Comparison of ENCODE assay signal across 9 mouse cellular contexts in the genomic region with DNA sequence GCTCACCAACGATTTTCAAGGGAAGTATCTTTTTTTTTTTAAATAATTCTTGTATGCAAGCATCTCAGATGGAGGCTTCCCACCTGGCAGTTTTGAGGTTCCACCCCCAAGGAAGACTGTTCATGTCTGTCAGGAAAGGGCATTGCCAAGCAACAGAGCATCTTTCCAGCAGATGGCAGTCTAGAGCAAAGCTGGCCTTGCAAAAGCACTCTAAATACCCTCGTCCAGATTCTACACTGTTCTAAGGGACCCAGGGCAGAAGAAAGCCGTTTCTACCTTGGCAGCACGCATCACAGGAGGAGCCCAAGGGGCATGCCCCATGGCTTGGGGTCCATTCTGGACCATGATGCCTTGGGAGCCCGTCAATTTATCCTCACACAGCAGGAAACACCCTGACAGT. TPM values are rescaled to one million over a fixed set of nuclear protein-coding genes. Genes with fewer than 3 reads are reported as not detected.
A peak's percentile ranks its signal among the peaks of the same experiment; 100 is the strongest.
DNase-seq lines count a peak whose midpoint lies in the region; ATAC-seq and TF ChIP-seq lines count a peak whose summit lies in the region.
"Had no signal": no experiment of that assay in that cellular context is flagged by ENCODE, and none has a peak within 500 bp of the region (broad histone marks: within the 10 kb centered on the region; RNA-seq: fewer than 3 reads in every experiment).

No protein-coding gene starts in this region.

- ATAC-seq in forebrain, embryonic 14.5 days = peak; percentile 51
- ATAC-seq in liver, postnatal 0 days = no peak

- WGBS in spleen, adult 2 months = 9% methylated on average over 5 of the region's 5 CpGs
- 7% methylated on average over 5 of the region's 5 CpGs for WGBS in bone marrow, adult 2 months
- 10% methylated on average over 5 of the region's 5 CpGs for WGBS in forebrain, embryonic 14.5 days
- 8% methylated on average over 5 of the region's 5 CpGs for WGBS in liver, postnatal 0 days (ENCODE audit: insufficient replicate concordance)

- DNase-seq in spleen, adult 2 months (ENCODE audit: low read depth in 1 of 2, low spot score in 2 of 2) = peak; percentile 15 to 48
- DNase-seq in spleen, adult 12 weeks (ENCODE audit: low spot score) = no peak
- DNase-seq in forebrain, embryonic 14.5 days (ENCODE audit: low spot score) = peak; percentile 88
- DNase-seq in kidney, postnatal 14 days = peak; percentile 39
- peak; percentile 66 for DNase-seq in liver, postnatal 0 days
- DNase-seq in retina, embryonic 14.5 days (ENCODE audit: low spot score) = peak; percentile 89
- DNase-seq in urinary bladder, postnatal 4 days (ENCODE audit: low spot score in 2 of 2) = no peak

- peak; percentile 63; the same call in 1 of the 2 replicates for TF ChIP-seq CTCF in spleen, adult 2 months (IDR thresholded peaks at IDR 0.05; ENCODE audit: extremely low read depth, insufficient read depth, insufficient read length, insufficient replicate concordance)
- peak; percentile 69 for TF ChIP-seq CTCF in bone marrow, adult 2 months (IDR thresholded peaks at IDR 0.05; ENCODE audit: control insufficient read depth, insufficient read depth, low read length)
- peak; percentile 81 for TF ChIP-seq CTCF in liver, postnatal 0 days (IDR thresholded peaks at IDR 0.05; ENCODE audit: low read depth)

- H3K4me3 ChIP-seq in spleen, adult 2 months (ENCODE audit: extremely low read depth, insufficient read depth, insufficient read length) = no peak overlapping the region
- H3K4me3 ChIP-seq in bone marrow, adult 2 months (replicated peaks; ENCODE audit: control insufficient read depth, low read depth, low read length) = no peak overlapping the region
- no peak overlapping the region for H3K4me3 ChIP-seq in forebrain, embryonic 14.5 days (ENCODE audit: low read depth, low read length)
- no peak overlapping the region for H3K4me3 ChIP-seq in liver, postnatal 0 days (ENCODE audit: low read depth, low read length)

- H3K27ac ChIP-seq in spleen, adult 2 months (ENCODE audit: insufficient read depth, low read length) = no peak overlapping the region
- H3K27ac ChIP-seq in bone marrow, adult 2 months (ENCODE audit: control insufficient read depth, insufficient read depth, low read depth, low read length, poor library complexity) = no peak overlapping the region
- H3K27ac ChIP-seq in forebrain, embryonic 14.5 days (ENCODE audit: low read depth, low read length) = no peak overlapping the region
- no peak overlapping the region for H3K27ac ChIP-seq in liver, postnatal 0 days (ENCODE audit: low read depth)

- H3K4me1 ChIP-seq in spleen, adult 2 months (ENCODE audit: control insufficient read depth, insufficient read depth, insufficient read length) = peaks cover 2% of the 10 kb centered on the region; the same call in 1 of the 2 replicates
- H3K4me1 ChIP-seq in bone marrow, adult 2 months (ENCODE audit: control insufficient read depth, insufficient read depth, low read length) = no peaks in the 10 kb centered on the region; the same call in 1 of the 2 replicates
- 0 out of 2 replicates have a peak, but pooled peaks cover 2% of the 10 kb centered on the region for H3K4me1 ChIP-seq in forebrain, embryonic 14.5 days (ENCODE audit: control insufficient read depth, insufficient read depth, low read length)
- H3K4me1 ChIP-seq in liver, postnatal 0 days (ENCODE audit: insufficient read depth) = no peaks in the 10 kb centered on the region

- no peak overlapping the region for H3K9ac ChIP-seq in forebrain, embryonic 14.5 days (ENCODE audit: low read length)
- H3K9ac ChIP-seq in liver, postnatal 0 days (replicated peaks) = no peak overlapping the region

- no peak for TF ChIP-seq POLR2A in spleen, adult 2 months (IDR thresholded peaks at IDR 0.05; ENCODE audit: low read depth, low read length)
- TF ChIP-seq POLR2A in bone marrow, adult 2 months (IDR thresholded peaks at IDR 0.05; ENCODE audit: borderline replicate concordance, control insufficient read depth, low read depth, low read length) = no peak

- TF ChIP-seq EP300 in liver, postnatal 0 days (IDR thresholded peaks at IDR 0.05; ENCODE audit: low read depth) = no peak

- H3K9me3 ChIP-seq in forebrain, embryonic 14.5 days (replicated peaks; ENCODE audit: control insufficient read depth, low read length) = no peaks in the 10 kb centered on the region
- no peaks in the 10 kb centered on the region for H3K9me3 ChIP-seq in liver, postnatal 0 days (ENCODE audit: low read length)

- no peaks in the 10 kb centered on the region for H3K36me3 ChIP-seq in spleen, adult 2 months (ENCODE audit: control insufficient read depth, insufficient read depth, low read length)
- no peaks in the 10 kb centered on the region for H3K36me3 ChIP-seq in forebrain, embryonic 14.5 days (ENCODE audit: control insufficient read depth, insufficient read depth, low read length)
- no peaks in the 10 kb centered on the region for H3K36me3 ChIP-seq in liver, postnatal 0 days (replicated peaks; ENCODE audit: insufficient read depth, low read length)

- H3K4me2 ChIP-seq in forebrain, embryonic 14.5 days (ENCODE audit: low read length) = no peak overlapping the region
- no peak overlapping the region for H3K4me2 ChIP-seq in liver, postnatal 0 days (ENCODE audit: low read depth, low read length)

- no peaks in the 10 kb centered on the region for H3K27me3 ChIP-seq in spleen, adult 2 months (ENCODE audit: control insufficient read depth, insufficient read depth, low read length)
- H3K27me3 ChIP-seq in forebrain, embryonic 14.5 days (replicated peaks; ENCODE audit: control insufficient read depth, insufficient read depth, low read length) = no peaks in the 10 kb centered on the region
- peaks cover 10% of the 10 kb centered on the region for H3K27me3 ChIP-seq in liver, postnatal 0 days (ENCODE audit: insufficient read depth, low read length)

RNA-seq across cellular contexts. Expression of a gene that starts 12.9 kb away (rescaled TPM):
- polyA plus RNA-seq in spleen, adult 2 months (2012; rRNA removed) = not detected in 2 replicates
- not detected in 2 replicates for polyA plus RNA-seq in bone marrow, adult 2 months (2011; ENCODE audit: insufficient read depth, insufficient read length, low replicate concordance, missing spikeins)
- polyA plus RNA-seq in forebrain, embryonic 14.5 days (2014; fragmentation: Nextera tagmentation; extraction: Ambion mirVana) = not detected in 2 replicates
- not detected in 2 replicates for polyA plus RNA-seq in liver, postnatal 0 days (2015; fragmentation: Nextera tagmentation; extraction: Ambion mirVana)
- polyA plus RNA-seq: gonadal fat pad, adult 2 months had no signal

Comparison
In these comparisons a context has a peak if more than half of its experiments do, and no peak if none do; other contexts are left out.
1. DNase-seq: peak in spleen, adult 2 months (2 of 2), forebrain, embryonic 14.5 days (single experiment), kidney, postnatal 14 days (single experiment), liver, postnatal 0 days (single experiment) and retina, embryonic 14.5 days (single experiment); none in spleen, adult 12 weeks (single experiment) and urinary bladder, postnatal 4 days (0 of 2).
2. Peak in every context shown above with its lines, with median percentiles within 50 percentile points of each other: CTCF ChIP-seq.